Mouse (Mus musculus) stomach, embryonic 14.5 days (tissue): ENCODE measurements at regions not wholly inside any gene's neighbourhood (a gene's known extent, or its start where the extent isn't known, plus 50 kb on each side); places are given as distances from the start of the nearest gene placed in this dataset.
"Not testable (repeated sequence)": the region's sequence is repeated elsewhere in the genome, so short reads cannot be mapped to it uniquely, and the experiment has no call there.

Experiments used
- ATAC-seq: fragments of 200-750 bp; cut with Nextera tagmentation; 2 replicates; pipeline ENCODE4 v1.8.0; 2017; ENCODE audit warnings: low read depth, moderate TSS enrichment; ENCODE audit not compliant: insufficient number of reproducible peaks, insufficient read depth, low FRiP score
- H3K27ac ChIP-seq: fragments of 300-500 bp; sonication (generic); 2 replicates; pipeline ENCODE4 v1.5.1; 2014; ENCODE audit warnings: mild to moderate bottlenecking, low read length, moderate library complexity, mixed read lengths
- H3K27me3 ChIP-seq: fragments of 300-500 bp; sonication (generic); 2 replicates; pipeline ENCODE4 v1.6.1; 2014; ENCODE audit warnings: low read length, control low read depth, mixed read lengths; ENCODE audit not compliant: control insufficient read depth, insufficient read depth
- H3K36me3 ChIP-seq: fragments of 300-500 bp; sonication (generic); 2 replicates; pipeline ENCODE4 v1.6.1; 2014; ENCODE audit warnings: mild to moderate bottlenecking, control low read depth, low read length, moderate library complexity, mixed read lengths; ENCODE audit not compliant: control insufficient read depth, insufficient read depth
- H3K4me1 ChIP-seq: fragments of 300-500 bp; sonication (generic); 2 replicates; pipeline ENCODE4 v1.6.1; 2014; ENCODE audit warnings: low read length, control low read depth, mixed read lengths; ENCODE audit not compliant: control insufficient read depth, insufficient read depth
- H3K4me2 ChIP-seq: fragments of 300-500 bp; sonication (generic); replicated peaks from 2 replicates; pipeline ENCODE4 v1.6.1; 2014; ENCODE audit warnings: low read depth, low read length, control low read depth
- H3K4me3 ChIP-seq: fragments of 300-500 bp; sonication (generic); 2 replicates; pipeline ENCODE4 v1.5.1; 2014; ENCODE audit warnings: low read depth, low read length, control low read depth
- H3K9ac ChIP-seq: fragments of 300-500 bp; sonication (generic); replicated peaks from 2 replicates; pipeline ENCODE4 v1.6.1; 2014; ENCODE audit warnings: low read depth, mild to moderate bottlenecking, control low read depth, low read length, moderate library complexity, mixed read lengths
- H3K9me3 ChIP-seq: fragments of 300-500 bp; sonication (generic); 2 replicates; pipeline ENCODE4 v1.6.1; 2016; ENCODE audit warnings: low read depth, low read length, control low read depth; ENCODE audit not compliant: control insufficient read depth
- WGBS: fragments of 180-500 bp; shearing (Covaris S2); extraction: QIAGEN DNeasy Blood & Tissue Kit; methylation state at CpG from one replicate; pipeline ENCODE4 v1.1.7; 2014; 5-methylcytosine and 5-hydroxymethylcytosine counted together

- H3K36me3 ChIP-seq = no peaks in the 10 kb centered on the region
- ATAC-seq = no peak
- H3K4me2 ChIP-seq = no peak overlapping the region
- no peak overlapping the region for H3K27ac ChIP-seq
- no peak overlapping the region for H3K4me3 ChIP-seq
- no peaks in the 10 kb centered on the region for H3K27me3 ChIP-seq
- H3K4me1 ChIP-seq = no peaks in the 10 kb centered on the region
- no peaks in the 10 kb centered on the region for H3K9me3 ChIP-seq
- 43% methylated on average over 4 of the region's 4 CpGs for WGBS
- no peak overlapping the region for H3K9ac ChIP-seq
These were observed 326.0 kb upstream of the Gm6657 start for GRCm38 (mm10) chr12:77867947-77868495.

- Histone ChIP-seq H3K4me2 (no peak overlapping the region), H3K4me3 (no peak overlapping the region), H3K27me3 (no peaks in the 10 kb centered on the region), H3K9me3 (no peaks in the 10 kb centered on the region), H3K9ac (no peak overlapping the region), H3K4me1 (no peaks in the 10 kb centered on the region), H3K27ac (no peak overlapping the region), H3K36me3 (no peaks in the 10 kb centered on the region)
- WGBS = 88% methylated on average over 3 of the region's 3 CpGs
- ATAC-seq = no peak
These were observed 324.7 kb upstream of the Gm6657 start for GRCm38 (mm10) chr12:77869296-77869695.

GRCm38 (mm10) chr12:77887335-77887734 lies 306.7 kb upstream of the Gm6657 start:
- H3K4me3 ChIP-seq = no peak overlapping the region
- H3K9ac ChIP-seq = no peak overlapping the region
- H3K27ac ChIP-seq = no peak overlapping the region
- H3K4me1 ChIP-seq = no peaks in the 10 kb centered on the region
- no peak for ATAC-seq
- H3K36me3 ChIP-seq = no peaks in the 10 kb centered on the region
- H3K4me2 ChIP-seq = no peak overlapping the region
- WGBS = 81% methylated on average over 2 of the region's 2 CpGs
- no peaks in the 10 kb centered on the region for H3K27me3 ChIP-seq
- no peaks in the 10 kb centered on the region for H3K9me3 ChIP-seq

DNA sequence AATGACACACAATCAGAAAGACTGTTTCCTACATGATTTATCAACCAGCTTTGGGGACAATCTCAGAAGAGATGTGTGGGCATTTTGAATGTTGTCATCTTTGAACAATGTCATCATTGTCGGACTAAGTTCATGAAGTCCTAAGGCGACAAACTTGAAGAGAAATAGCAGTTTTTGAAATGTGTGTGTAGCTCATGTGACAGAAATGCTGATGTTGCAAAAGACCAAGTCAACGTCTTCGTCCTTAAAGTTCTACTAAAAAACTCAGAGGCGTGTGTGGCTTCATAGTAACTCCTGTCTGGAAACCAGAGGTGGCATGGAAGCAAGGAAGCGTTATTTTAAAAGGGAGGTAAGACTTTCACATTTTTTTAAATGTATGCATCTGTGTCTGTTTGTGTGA lies 302.6 kb upstream of the Gm6657 start:
- H3K27ac ChIP-seq = no peak overlapping the region
- 90% methylated on average over 6 of the region's 6 CpGs for WGBS
- no peak overlapping the region for H3K4me2 ChIP-seq
- H3K36me3 ChIP-seq = no peaks in the 10 kb centered on the region
- H3K9me3 ChIP-seq = no peaks in the 10 kb centered on the region
- H3K4me3 ChIP-seq = no peak overlapping the region
- ATAC-seq = no peak
- no peaks in the 10 kb centered on the region for H3K27me3 ChIP-seq
- H3K9ac ChIP-seq = no peak overlapping the region
- H3K4me1 ChIP-seq = 0 out of 2 replicates have a peak, but pooled peaks cover 3% of the 10 kb centered on the region

DNA sequence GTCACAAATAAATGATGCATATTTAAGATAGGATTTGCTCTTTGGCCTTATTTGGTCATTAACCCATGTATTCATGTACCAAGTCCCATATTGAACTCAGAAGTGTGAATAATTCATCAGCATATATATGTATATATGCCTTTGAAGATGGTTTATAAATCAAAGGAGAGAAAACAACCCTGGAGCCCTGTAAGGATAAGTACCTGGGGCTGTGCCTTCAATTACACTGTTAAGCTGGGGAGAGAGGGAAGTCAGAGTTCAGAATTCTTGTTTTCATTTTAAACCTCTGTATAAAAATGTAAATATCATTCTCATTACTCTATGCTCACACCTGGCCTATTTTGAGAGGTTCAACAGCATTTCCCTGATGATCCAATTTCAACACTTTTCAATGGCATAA lies 299.8 kb upstream of the Gm6657 start:
- ATAC-seq = no peak
- no peaks in the 10 kb centered on the region for H3K9me3 ChIP-seq
- H3K4me3 ChIP-seq = no peak overlapping the region

GRCm38 (mm10) chr12:77895508-77895907 lies 298.5 kb upstream of the Gm6657 start:
- Histone ChIP-seq H3K36me3 (no peaks in the 10 kb centered on the region), H3K4me2 (no peak overlapping the region), H3K27ac (no peak overlapping the region), H3K4me3 (no peak overlapping the region), H3K9ac (no peak overlapping the region), H3K9me3 (no peaks in the 10 kb centered on the region), H3K4me1 (0 out of 2 replicates have a peak, but pooled peaks cover 3% of the 10 kb centered on the region), H3K27me3 (no peaks in the 10 kb centered on the region)
- no peak for ATAC-seq
- WGBS = 72% methylated on average over 2 of the region's 2 CpGs

More for the DNA sequence above, 299.8 kb upstream of the Gm6657 start:
- H3K27ac ChIP-seq = no peak overlapping the region
- no peaks in the 10 kb centered on the region for H3K36me3 ChIP-seq
- H3K27me3 ChIP-seq = no peaks in the 10 kb centered on the region
- no peak overlapping the region for H3K9ac ChIP-seq
- H3K4me1 ChIP-seq = 0 out of 2 replicates have a peak, but pooled peaks cover 3% of the 10 kb centered on the region
- no peak overlapping the region for H3K4me2 ChIP-seq

DNA sequence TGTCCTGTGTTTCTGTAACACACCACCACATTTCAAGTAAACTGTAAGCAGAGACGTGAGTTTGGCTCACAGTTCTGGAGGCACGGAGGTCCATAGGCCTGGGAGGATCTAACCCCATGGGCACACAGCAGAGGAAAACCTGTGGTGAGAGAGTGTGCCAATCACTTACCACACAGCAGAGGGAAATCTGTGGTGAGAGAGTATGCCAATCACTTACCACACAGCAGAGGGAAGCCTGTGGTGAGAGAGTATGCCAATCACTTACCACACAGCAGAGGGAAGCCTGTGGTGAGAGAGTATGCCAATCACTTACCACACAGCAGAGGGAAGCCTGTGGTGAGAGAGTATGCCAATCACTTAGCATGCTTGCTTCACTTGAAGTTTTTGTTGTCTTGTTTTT lies 295.1 kb upstream of the Gm6657 start:
- not testable (repeated sequence) for H3K27me3 ChIP-seq, H3K9me3 ChIP-seq, H3K36me3 ChIP-seq, H3K4me1 ChIP-seq, ATAC-seq, H3K4me2 ChIP-seq, H3K27ac ChIP-seq, H3K4me3 ChIP-seq, H3K9ac ChIP-seq
- 87% methylated on average over 2 of the region's 2 CpGs for WGBS

DNA sequence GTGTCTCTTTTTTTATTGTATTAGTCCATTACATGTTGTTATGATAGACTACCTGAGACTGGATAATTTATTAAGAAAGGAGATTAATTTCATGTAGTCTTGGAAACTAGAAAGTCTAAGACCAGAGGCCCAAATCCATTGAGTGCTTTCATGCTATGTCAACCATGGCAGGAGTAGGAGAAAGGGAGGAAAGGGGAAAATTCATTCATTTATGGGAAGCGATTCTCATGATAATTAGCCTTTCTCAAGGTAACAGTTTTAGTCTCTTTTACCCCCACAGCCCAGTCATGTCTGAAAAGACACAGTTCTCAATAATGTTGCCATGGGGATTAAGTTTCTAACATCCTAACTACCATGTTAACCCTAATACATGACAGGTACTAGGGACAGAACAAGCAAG lies 292.8 kb upstream of the Gm6657 start:
- no peak for ATAC-seq
- WGBS = 82% methylated on average over 1 of the region's 1 CpGs
- no peak overlapping the region for H3K4me3 ChIP-seq

GRCm38 (mm10) chr12:77912863-77913554 lies 281.0 kb upstream of the Gm6657 start:
- ATAC-seq = no peak
- Histone ChIP-seq H3K27me3 (no peaks in the 10 kb centered on the region), H3K27ac (no peak overlapping the region), H3K36me3 (no peaks in the 10 kb centered on the region), H3K4me2 (no peak overlapping the region), H3K4me3 (no peak overlapping the region), H3K9me3 (no peaks in the 10 kb centered on the region), H3K4me1 (no peaks in the 10 kb centered on the region), H3K9ac (no peak overlapping the region)
- 36% methylated on average over 4 of the region's 4 CpGs for WGBS

More for the DNA sequence above, 292.8 kb upstream of the Gm6657 start:
- H3K9me3 ChIP-seq = no peaks in the 10 kb centered on the region
- H3K27me3 ChIP-seq = no peaks in the 10 kb centered on the region
- H3K27ac ChIP-seq = no peak overlapping the region
- no peak overlapping the region for H3K4me2 ChIP-seq
- H3K9ac ChIP-seq = no peak overlapping the region
- no peaks in the 10 kb centered on the region for H3K4me1 ChIP-seq
- H3K36me3 ChIP-seq = no peaks in the 10 kb centered on the region
